Comparison of ENCODE assay signal across 8 mouse cellular contexts in the genomic region with DNA sequence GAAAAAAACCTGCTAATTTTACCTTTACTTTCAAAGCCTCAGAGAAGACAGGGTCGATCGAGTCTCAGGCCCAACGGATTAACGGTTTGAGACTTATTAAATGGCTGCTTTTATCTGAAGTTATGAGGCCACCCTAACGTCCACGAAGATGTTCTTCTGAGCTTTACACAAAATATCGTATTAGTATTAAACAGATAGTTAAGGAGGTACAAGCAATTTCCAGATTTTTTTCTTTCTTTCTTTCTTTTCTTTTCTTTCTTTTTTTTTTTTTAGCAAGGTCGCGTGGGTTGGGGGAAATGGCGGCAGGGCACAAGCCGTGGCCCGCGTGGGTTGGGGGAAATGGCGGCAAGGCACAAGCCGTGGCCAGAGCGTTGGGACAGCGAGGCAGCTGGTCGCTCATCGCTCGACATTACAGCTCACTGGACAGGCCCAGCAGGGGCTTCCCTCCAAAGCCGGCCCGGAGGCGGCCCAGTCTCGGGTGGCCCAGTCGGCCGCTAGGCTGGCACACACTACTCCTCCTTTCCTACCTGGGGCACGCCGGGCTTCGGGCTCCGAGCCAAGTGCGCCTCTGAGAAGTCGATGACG. TPM values are rescaled to one million over a fixed set of nuclear protein-coding genes. Genes with fewer than 3 reads are reported as not detected.
DNase-seq lines count a peak whose midpoint lies in the region; ATAC-seq and TF ChIP-seq lines count a peak whose summit lies in the region.

No protein-coding gene starts in this region.

- H3K79me3 ChIP-seq in C2C12 (ENCODE audit: low read depth), result peaks cover 86% of the 10 kb centered on the region

- H3ac ChIP-seq in C2C12 (ENCODE audit: control insufficient read depth, insufficient read length, low read depth), result peak overlapping the region; percentile 79

- no peak for DNase-seq in cerebellum, adult 2 months
- DNase-seq in cerebellum, adult 9-10 months, result no peak
- DNase-seq in urinary bladder, adult 2 months (ENCODE audit: low spot score), result no peak
- DNase-seq in kidney, adult 9 months, result no peak

- no peak for TF ChIP-seq POLR2A in cerebellum, adult 2 months (IDR thresholded peaks at IDR 0.05; ENCODE audit: borderline replicate concordance, insufficient read depth, low read length)
- no peak for TF ChIP-seq POLR2A in small intestine, adult 2 months (IDR thresholded peaks at IDR 0.05; ENCODE audit: low read depth, low read length)

- no peak overlapping the region for H3K27ac ChIP-seq in cerebellum, adult 2 months (ENCODE audit: insufficient read depth, low read length)
- peak overlapping the region; percentile 88 for H3K27ac ChIP-seq in limb, embryonic 13.5 days
- peak overlapping the region; percentile 41 for H3K27ac ChIP-seq in small intestine, adult 2 months (ENCODE audit: insufficient read depth, low read depth, low read length)

- peak; percentile 80 for ATAC-seq in erythroblast, adult 5-6 weeks (replicated peaks; ENCODE audit: low FRiP score, poor library complexity, severe bottlenecking)
- peak; percentile 81 for ATAC-seq in limb, embryonic 13.5 days (ENCODE audit: low FRiP score, low read depth)

- H3K4me2 ChIP-seq in limb, embryonic 13.5 days (replicated peaks), result peak overlapping the region; percentile 72

- TF ChIP-seq CTCF in cerebellum, adult 2 months (IDR thresholded peaks at IDR 0.05; ENCODE audit: borderline replicate concordance, insufficient read depth, low read depth, low read length), result no peak
- no peak for TF ChIP-seq CTCF in C2C12 (IDR thresholded peaks at IDR 0.05; ENCODE audit: control insufficient read depth, insufficient read depth, insufficient read length)
- no peak for TF ChIP-seq CTCF in small intestine, adult 2 months (IDR thresholded peaks at IDR 0.05; ENCODE audit: extremely low read depth, insufficient read length, insufficient replicate concordance, low read depth, low read length)

- H3K4me1 ChIP-seq in cerebellum, adult 2 months (ENCODE audit: control insufficient read depth, insufficient read depth, low read length), result no peaks in the 10 kb centered on the region; the same call in 1 of the 2 replicates
- H3K4me1 ChIP-seq in limb, embryonic 13.5 days, result peaks cover 19% of the 10 kb centered on the region
- 0 out of 2 replicates have a peak, but pooled peaks cover 3% of the 10 kb centered on the region for H3K4me1 ChIP-seq in small intestine, adult 2 months (ENCODE audit: control insufficient read depth, insufficient read depth, insufficient read length, low read length)

- peaks cover 100% of the 10 kb centered on the region for H3K79me2 ChIP-seq in C2C12 (ENCODE audit: control insufficient read depth, insufficient read depth)

- H3K36me3 ChIP-seq in C2C12 (ENCODE audit: control insufficient read depth, insufficient read depth), result peaks cover 59% of the 10 kb centered on the region
- H3K36me3 ChIP-seq in limb, embryonic 13.5 days, result peaks cover 45% of the 10 kb centered on the region
- H3K36me3 ChIP-seq in small intestine, adult 2 months (ENCODE audit: control insufficient read depth, insufficient read depth, low read length), result peaks cover 27% of the 10 kb centered on the region

- peak overlapping the region; percentile 95 for H3K9ac ChIP-seq in limb, embryonic 13.5 days

- H3K4me3 ChIP-seq in cerebellum, adult 2 months (replicated peaks; ENCODE audit: insufficient read depth, low read depth, low read length), result peak overlapping the region; percentile 96
- peak overlapping the region; percentile 99 for H3K4me3 ChIP-seq in C2C12 (ENCODE audit: insufficient read depth, poor library complexity, severe bottlenecking)
- peak overlapping the region; percentile 80 for H3K4me3 ChIP-seq in limb, embryonic 13.5 days
- peak overlapping the region; percentile 92 for H3K4me3 ChIP-seq in small intestine, adult 2 months (ENCODE audit: low read depth, low read length)

- no peaks in the 10 kb centered on the region for H3K27me3 ChIP-seq in cerebellum, adult 2 months (ENCODE audit: control insufficient read depth, insufficient read depth, low read length)
- no peaks in the 10 kb centered on the region for H3K27me3 ChIP-seq in C2C12 (ENCODE audit: control insufficient read depth, insufficient read depth, insufficient read length)
- H3K27me3 ChIP-seq in limb, embryonic 13.5 days, result no peaks in the 10 kb centered on the region
- no peaks in the 10 kb centered on the region for H3K27me3 ChIP-seq in small intestine, adult 2 months (ENCODE audit: control insufficient read depth, insufficient read depth, low read length)

- under 1% methylated on average over 33 of the region's 33 CpGs for WGBS in cerebellum, adult 2 months
- WGBS in limb, embryonic 13.5 days, result 0% methylated on average over 33 of the region's 33 CpGs
- under 1% methylated on average over 33 of the region's 33 CpGs for WGBS in small intestine, adult 2 months

- H3K9me3 ChIP-seq in limb, embryonic 13.5 days, result no peaks in the 10 kb centered on the region

TF ChIP-seq in C2C12, 6 proteins besides CTCF, POLR2A, EP300 and RAD21:
- TF ChIP-seq USF1 (IDR thresholded peaks at IDR 0.05; ENCODE audit: low read depth), result no peak
- no peak for TF ChIP-seq MAX (IDR thresholded peaks at IDR 0.05)
- TF ChIP-seq FOSL1 (IDR thresholded peaks at IDR 0.05; ENCODE audit: insufficient read depth, low read length, poor library complexity, severe bottlenecking), result no peak
- no peak for TF ChIP-seq MYOG (IDR thresholded peaks at IDR 0.05; ENCODE audit: control insufficient read depth, extremely low read depth, insufficient read length)
- TF ChIP-seq CEBPB (IDR thresholded peaks at IDR 0.05; ENCODE audit: low read depth), result no peak
- no peak for TF ChIP-seq MYOD1 (IDR thresholded peaks at IDR 0.05; ENCODE audit: control insufficient read depth, insufficient read length, low read depth)

RNA-seq across cellular contexts. Expression of gene Slirp, which starts 0.5 kb away (rescaled TPM):
- polyA plus RNA-seq in cerebellum, adult 2 months (2012; rRNA removed), result 82.7 and 86.7 TPM in 2 replicates
- polyA plus RNA-seq in C2C12 (2012; fragmentation: generic; extraction: Trizol), result 84.9 TPM
- total RNA-seq in erythroblast, adult 5-6 weeks (2015; ENCODE audit: low replicate concordance), result 15.5 and 27.3 TPM in 2 replicates
- 0.85 and 21.6 TPM in 2 replicates for total RNA-seq in erythroblast, adult 5-6 weeks (2017; ENCODE audit: low replicate concordance)
- polyA plus RNA-seq in limb, embryonic 13.5 days (2015; fragmentation: Nextera tagmentation; extraction: Ambion mirVana), result 339 and 358 TPM in 2 replicates
- polyA plus RNA-seq in small intestine, adult 2 months (2012; rRNA removed), result 2.9 and 4.1 TPM in 2 replicates
- polyA plus RNA-seq in urinary bladder, adult 2 months (2012; rRNA removed), result 64.4 and 92.3 TPM in 2 replicates

RNA-seq across cellular contexts. Expression of gene Alkbh1, which starts 0.6 kb away (rescaled TPM):
- polyA plus RNA-seq in cerebellum, adult 2 months (2012; rRNA removed), result 18.3 and 22.0 TPM in 2 replicates
- polyA plus RNA-seq in C2C12 (2012; fragmentation: generic; extraction: Trizol), result 12.7 TPM
- 6.1 and 7.5 TPM in 2 replicates for total RNA-seq in erythroblast, adult 5-6 weeks (2015; ENCODE audit: low replicate concordance)
- 9.8 and 15.7 TPM in 2 replicates for total RNA-seq in erythroblast, adult 5-6 weeks (2017; ENCODE audit: low replicate concordance)
- polyA plus RNA-seq in limb, embryonic 13.5 days (2015; fragmentation: Nextera tagmentation; extraction: Ambion mirVana), result 77.1 and 78.3 TPM in 2 replicates
- 5.7 and 6.0 TPM in 2 replicates for polyA plus RNA-seq in small intestine, adult 2 months (2012; rRNA removed)
- polyA plus RNA-seq in urinary bladder, adult 2 months (2012; rRNA removed), result 18.1 and 23.0 TPM in 2 replicates

RNA-seq across cellular contexts. Expression of gene Snw1, which starts 28.9 kb away (rescaled TPM):
- polyA plus RNA-seq in cerebellum, adult 2 months (2012; rRNA removed), result 46.3 and 50.7 TPM in 2 replicates
- 41.7 TPM for polyA plus RNA-seq in C2C12 (2012; fragmentation: generic; extraction: Trizol)
- 12.1 and 13.8 TPM in 2 replicates for total RNA-seq in erythroblast, adult 5-6 weeks (2015; ENCODE audit: low replicate concordance)
- total RNA-seq in erythroblast, adult 5-6 weeks (2017; ENCODE audit: low replicate concordance), result 36.2 and 38.6 TPM in 2 replicates
- polyA plus RNA-seq in limb, embryonic 13.5 days (2015; fragmentation: Nextera tagmentation; extraction: Ambion mirVana), result 146 and 148 TPM in 2 replicates
- polyA plus RNA-seq in small intestine, adult 2 months (2012; rRNA removed), result 0.99 and 2.7 TPM in 2 replicates
- 52.6 and 53.9 TPM in 2 replicates for polyA plus RNA-seq in urinary bladder, adult 2 months (2012; rRNA removed)

RNA-seq across cellular contexts. Expression of gene Gm5788, which starts 51.3 kb away (rescaled TPM):
- polyA plus RNA-seq in cerebellum, adult 2 months (2012; rRNA removed), result not detected in 2 replicates
- not detected for polyA plus RNA-seq in C2C12 (2012; fragmentation: generic; extraction: Trizol)
- total RNA-seq in erythroblast, adult 5-6 weeks (2015; ENCODE audit: low replicate concordance), result not detected in 2 replicates
- not detected in 2 replicates for total RNA-seq in erythroblast, adult 5-6 weeks (2017; ENCODE audit: low replicate concordance)
- polyA plus RNA-seq in limb, embryonic 13.5 days (2015; fragmentation: Nextera tagmentation; extraction: Ambion mirVana), result not detected in 2 replicates
- polyA plus RNA-seq in small intestine, adult 2 months (2012; rRNA removed), result not detected in 2 replicates
- not detected in 2 replicates for polyA plus RNA-seq in urinary bladder, adult 2 months (2012; rRNA removed)

RNA-seq across cellular contexts. Expression of gene Sptlc2, which starts 55.1 kb away (rescaled TPM):
- polyA plus RNA-seq in cerebellum, adult 2 months (2012; rRNA removed), result 23.3 and 25.2 TPM in 2 replicates
- 44.7 TPM for polyA plus RNA-seq in C2C12 (2012; fragmentation: generic; extraction: Trizol)
- 43.7 and 57.3 TPM in 2 replicates for total RNA-seq in erythroblast, adult 5-6 weeks (2015; ENCODE audit: low replicate concordance)
- total RNA-seq in erythroblast, adult 5-6 weeks (2017; ENCODE audit: low replicate concordance), result 33.7 and 61.5 TPM in 2 replicates
- polyA plus RNA-seq in limb, embryonic 13.5 days (2015; fragmentation: Nextera tagmentation; extraction: Ambion mirVana), result 78.2 and 78.7 TPM in 2 replicates
- polyA plus RNA-seq in small intestine, adult 2 months (2012; rRNA removed), result 10.7 and 13.5 TPM in 2 replicates
- polyA plus RNA-seq in urinary bladder, adult 2 months (2012; rRNA removed), result 52.8 and 58.6 TPM in 2 replicates

Comparison
In these comparisons a context has a peak if more than half of its experiments do, and no peak if none do; other contexts are left out.
1. RNA of gene Slirp, which starts 0.5 kb away (polyA plus RNA-seq): 339 to 358 TPM in limb, embryonic 13.5 days, 64.4 to 92.3 TPM in urinary bladder, adult 2 months, 84.9 TPM in C2C12 (single experiment) and 82.7 to 86.7 TPM in cerebellum, adult 2 months; 2.9 to 4.1 TPM in small intestine, adult 2 months; every median in the first group is over 10 times any median in the second.
2. RNA of gene Snw1, which starts 28.9 kb away (polyA plus RNA-seq): 146 to 148 TPM in limb, embryonic 13.5 days, 52.6 to 53.9 TPM in urinary bladder, adult 2 months, 46.3 to 50.7 TPM in cerebellum, adult 2 months and 41.7 TPM in C2C12 (single experiment); 0.99 to 2.7 TPM in small intestine, adult 2 months; every median in the first group is over 10 times any median in the second.
3. Peak in every context shown above with its lines, with median percentiles within 50 percentile points of each other: H3K4me3 ChIP-seq.